Mouse (Mus musculus) cerebellum, postnatal 4 days (tissue): ENCODE data around the gene Txn2.

Source experiments
- DNase-seq, 2 experiments: peaks; one replicate each; pipeline ENCODE4 v3.0.0; 2022; ENCODE audit warnings: low spot score in 2 of 2, mixed read lengths in 1 of 2

The Txn2 gene

GRCm38 (mm10) chr15:77907646-77908518 lies 20.9 kb downstream of the Txn2 start:
- DNase-seq = no peak

GRCm38 (mm10) chr15:77906545-77906944 lies 22.3 kb downstream of the Txn2 start:
- no peak for DNase-seq

DNA sequence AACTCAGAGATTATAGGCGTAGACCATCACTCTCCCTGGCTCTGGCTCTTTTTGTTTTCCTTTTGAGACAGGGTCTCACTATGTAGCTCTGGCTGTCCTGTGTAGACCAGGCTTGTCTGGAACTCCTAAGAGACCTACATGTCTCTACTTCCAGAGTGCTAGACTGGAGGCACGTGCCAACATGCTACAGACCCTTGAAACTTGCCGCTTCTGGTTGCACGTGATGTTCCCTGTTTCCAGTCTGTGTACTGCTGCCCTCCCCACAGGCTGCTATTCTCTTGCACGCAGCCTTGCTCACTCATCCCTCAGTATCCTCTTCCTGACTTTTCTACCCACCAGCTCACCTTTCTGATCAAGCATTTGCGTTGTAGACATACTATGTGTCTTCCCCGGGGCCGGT lies 22.7 kb downstream of the Txn2 start:
- DNase-seq = no peak

GRCm38 (mm10) chr15:77905275-77905970 lies 23.4 kb downstream of the Txn2 start:
- no peak for DNase-seq

- DNase-seq = no peak
Measured at GRCm38 (mm10) chr15:77904363-77904892, 24.4 kb downstream of the Txn2 start.

DNA sequence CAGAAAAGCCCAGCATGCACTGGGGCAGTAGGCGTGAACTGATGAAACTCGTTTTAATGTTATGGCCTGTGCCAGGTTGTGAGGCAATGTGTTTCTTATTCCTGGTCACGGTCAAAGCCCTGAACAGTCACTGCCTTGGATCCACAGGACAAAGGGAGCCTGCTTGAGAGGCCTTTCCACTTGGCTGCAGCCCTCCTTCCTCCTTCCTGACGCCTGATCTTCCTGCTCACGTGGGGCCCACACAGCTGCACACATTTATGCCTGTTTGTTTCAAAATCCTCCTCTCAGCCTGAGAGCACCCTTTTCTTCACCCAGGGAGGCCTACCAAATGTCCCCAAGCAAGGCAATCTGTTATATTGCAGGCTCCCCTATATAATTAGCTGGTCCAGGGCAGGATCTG lies 25.6 kb downstream of the Txn2 start:
- no peak for DNase-seq

- no peak for DNase-seq
Measured at GRCm38 (mm10) chr15:77894926-77895325, 33.9 kb downstream of the Txn2 start.

DNA sequence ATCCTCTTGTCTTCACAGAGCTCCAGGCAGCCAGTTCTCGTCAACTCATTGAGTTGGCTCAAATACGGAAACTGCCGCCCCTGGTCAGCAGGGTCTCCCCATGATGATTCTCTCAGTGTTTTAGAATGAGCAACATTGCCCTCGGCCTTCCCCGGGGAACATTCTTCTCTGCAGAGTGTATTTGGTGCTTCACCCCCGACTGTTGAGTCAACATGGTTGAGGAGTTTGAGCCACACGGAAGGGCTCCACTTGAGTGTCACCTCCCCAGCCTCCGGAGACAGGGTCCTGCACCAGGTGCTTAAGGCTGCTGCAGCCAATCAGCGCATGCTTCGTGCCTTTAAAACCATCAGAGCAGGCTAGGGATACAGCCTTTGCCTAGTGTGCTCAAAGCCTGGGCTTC lies 35.5 kb downstream of the Txn2 start:
- DNase-seq = no peak

DNA sequence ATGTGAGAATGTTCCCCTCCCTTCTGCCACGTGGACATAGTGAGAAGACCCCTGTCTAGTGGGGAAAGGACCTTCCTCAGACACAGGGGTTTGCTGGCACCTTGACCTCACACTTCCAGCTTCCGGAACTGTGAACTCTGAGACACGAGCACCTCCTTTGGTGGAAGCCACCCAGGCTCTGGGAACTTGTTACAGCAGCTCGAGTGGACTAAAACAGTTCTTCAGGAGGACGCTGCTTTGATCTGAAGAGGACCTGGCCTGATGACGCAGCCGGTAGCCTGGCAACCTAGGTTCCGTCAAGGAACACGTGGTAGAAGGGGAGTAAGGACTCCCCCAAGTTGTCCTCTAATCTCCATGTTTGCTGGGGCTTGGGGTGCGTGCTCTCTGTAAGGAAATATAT lies 36.4 kb downstream of the Txn2 start:
- no peak for DNase-seq

GRCm38 (mm10) chr15:77891766-77892165 lies 37.0 kb downstream of the Txn2 start:
- DNase-seq = no peak

- DNase-seq = no peak
Measured at GRCm38 (mm10) chr15:77889761-77890422, 38.9 kb downstream of the Txn2 start.

- no peak for DNase-seq
Measured at GRCm38 (mm10) chr15:77888286-77888685, 40.5 kb downstream of the Txn2 start.

DNA sequence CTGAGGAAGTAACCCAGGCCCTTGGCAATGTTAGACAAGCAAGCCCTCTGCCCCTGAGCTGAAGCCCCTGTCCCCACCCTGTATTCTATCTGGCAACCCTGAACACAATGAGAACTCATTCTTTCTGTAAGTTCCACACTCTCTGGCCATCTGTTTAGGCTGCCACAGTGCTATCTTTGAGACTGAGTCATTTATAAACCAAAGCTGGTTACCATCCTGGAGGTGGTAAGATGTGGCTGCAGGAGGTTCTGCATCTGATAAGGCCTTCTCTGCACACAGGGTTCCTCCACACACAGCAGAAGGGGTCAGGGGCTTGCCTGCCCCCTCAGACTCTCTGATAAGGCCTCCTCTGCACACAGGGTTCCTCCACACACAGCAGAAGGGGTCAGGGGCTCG lies 41.7 kb downstream of the Txn2 start:
- no peak for DNase-seq

- no peak for DNase-seq
Measured at GRCm38 (mm10) chr15:77886369-77887092, 42.3 kb downstream of the Txn2 start.

DNA sequence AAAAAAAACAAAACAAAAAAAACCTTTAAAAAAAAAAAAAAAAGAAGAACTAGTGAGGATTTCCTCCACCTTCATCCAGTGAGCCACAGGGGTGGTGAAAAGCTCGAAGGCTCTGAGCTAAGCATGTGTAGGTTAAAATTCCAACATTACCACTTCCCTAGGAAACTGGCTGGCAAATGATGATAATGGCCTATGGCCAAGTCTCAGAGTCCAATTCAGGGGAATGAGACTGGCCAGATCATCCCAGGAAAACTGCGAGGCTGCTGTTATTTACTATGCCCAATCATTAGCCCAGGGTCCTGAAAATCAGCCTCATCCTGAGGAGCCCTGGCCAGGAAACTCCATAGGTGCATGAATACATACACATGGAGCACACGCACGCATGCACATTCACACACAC lies 42.9 kb downstream of the Txn2 start:
- no peak for DNase-seq

DNA sequence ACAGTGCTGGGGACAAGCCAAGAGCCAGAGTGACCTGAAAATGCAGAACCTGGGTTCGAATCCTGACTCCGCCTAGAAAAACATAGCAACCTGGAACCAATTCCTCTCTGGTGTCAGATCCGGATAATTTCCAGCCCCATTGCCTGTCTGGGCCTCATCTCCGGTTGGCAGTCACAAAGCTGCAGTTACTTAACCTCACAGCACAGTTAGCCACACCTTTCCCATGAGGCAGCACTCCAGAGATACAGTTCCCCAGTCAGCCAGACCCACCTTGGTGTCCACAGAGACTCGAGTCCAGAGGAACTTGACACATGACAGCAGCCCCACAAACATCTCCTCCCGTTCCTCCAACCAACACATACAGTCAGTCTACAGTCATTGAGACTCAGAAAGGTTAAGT lies 43.6 kb downstream of the Txn2 start:
- DNase-seq = no peak

DNA sequence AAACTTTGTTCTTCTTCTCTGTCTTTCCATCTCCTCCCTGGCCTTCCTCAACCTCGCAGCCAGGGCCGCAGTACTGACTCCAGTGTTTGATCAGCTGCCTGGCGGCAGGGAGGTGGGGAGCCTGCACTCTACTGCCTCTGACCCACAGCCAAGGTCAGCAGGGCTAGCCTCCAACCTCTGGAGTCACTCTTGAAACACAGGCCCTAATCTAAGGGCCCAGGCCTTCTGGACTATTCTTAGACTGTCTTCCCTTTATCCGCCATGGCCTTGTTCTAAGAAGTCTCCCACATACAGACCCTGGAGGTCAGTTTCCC lies 45.2 kb downstream of the Txn2 start:
- DNase-seq = no peak

GRCm38 (mm10) chr15:77882797-77883696 lies 45.8 kb downstream of the Txn2 start:
- DNase-seq = no peak

DNA sequence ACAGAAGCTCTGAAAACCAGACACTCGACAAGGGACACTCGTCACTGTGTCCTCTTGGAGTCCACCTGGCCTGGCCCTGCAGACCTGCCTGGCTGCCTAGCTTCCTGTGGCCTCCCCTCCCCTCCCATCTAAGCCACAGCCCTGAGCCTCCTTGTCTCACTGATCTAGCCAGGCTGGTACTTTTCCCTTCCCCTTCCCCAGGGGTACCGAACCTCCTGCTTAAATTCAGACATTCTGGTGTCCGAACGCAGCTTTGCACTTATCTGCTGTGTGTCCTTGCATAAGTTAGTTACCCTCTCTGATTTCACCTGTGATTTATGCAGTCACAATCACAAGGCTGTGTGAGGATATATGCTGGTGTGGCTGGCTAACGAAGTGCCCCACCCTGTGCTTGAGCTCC lies 46.5 kb downstream of the Txn2 start:
- no peak for DNase-seq

GRCm38 (mm10) chr15:77881698-77882097 lies 47.1 kb downstream of the Txn2 start:
- no peak for DNase-seq

- no peak for DNase-seq
Measured at GRCm38 (mm10) chr15:77880738-77881137, 48.1 kb downstream of the Txn2 start.
